In the genomic region with DNA sequence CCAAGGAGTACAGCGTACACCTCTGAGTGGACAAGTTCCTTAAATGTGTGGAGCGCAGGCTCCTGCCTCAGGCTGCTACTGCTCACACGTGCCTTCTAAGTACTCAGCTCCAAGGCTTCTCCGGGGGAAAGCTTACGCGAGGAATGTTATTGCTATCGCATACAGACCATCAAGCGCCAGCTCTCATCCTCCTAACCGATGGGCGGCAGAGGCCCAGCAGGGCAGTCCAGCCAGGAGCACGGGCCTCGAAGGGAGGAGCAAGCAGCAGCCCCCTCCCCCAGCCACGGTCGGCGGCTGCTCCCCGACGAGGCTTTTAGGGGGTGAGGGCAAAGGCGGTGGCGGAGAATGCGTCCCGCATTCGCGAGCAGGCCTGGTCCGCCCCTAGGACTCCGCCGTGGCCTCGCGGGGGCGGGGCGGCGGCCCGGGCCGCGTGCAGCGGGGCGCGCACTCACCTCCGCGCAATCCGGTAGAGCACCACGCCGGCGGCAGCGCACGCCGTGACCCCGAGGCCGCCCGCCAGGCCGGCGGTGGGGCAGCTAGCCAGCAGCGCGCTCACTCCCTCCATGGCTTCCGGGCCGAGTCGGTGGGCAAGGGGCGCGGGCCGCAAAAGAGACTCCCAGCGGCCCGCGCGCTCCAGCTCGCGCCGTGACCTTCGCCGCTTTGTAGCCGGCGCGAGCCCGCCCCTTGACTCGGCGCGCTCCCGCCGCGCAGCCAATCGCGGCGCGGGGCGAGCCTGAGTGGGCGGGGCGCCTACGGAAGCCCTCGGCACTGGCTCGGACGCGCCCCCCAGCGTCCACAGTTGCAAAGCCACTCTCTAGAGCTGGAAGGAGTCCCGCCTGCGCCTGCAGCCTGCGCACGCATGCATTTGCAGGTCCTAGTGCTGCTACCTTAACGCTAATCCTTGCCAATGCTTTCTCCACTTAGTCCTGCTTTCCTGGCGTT, we compare ENCODE assay signal across 8 mouse cellular contexts. TPM values are rescaled to one million over a fixed set of nuclear protein-coding genes. Genes with fewer than 3 reads are reported as not detected.
DNase-seq lines count a peak whose midpoint lies in the region; ATAC-seq and TF ChIP-seq lines count a peak whose summit lies in the region.

A gene (minus strand): TSS at position 662 of the 942 bp plus-strand sequence.

- peaks cover 14% of the 10 kb centered on the region; the same call in 1 of the 2 replicates for H3K36me3 ChIP-seq in heart, embryonic 10.5 days
- H3K36me3 ChIP-seq in kidney, embryonic 15.5 days, result peaks cover 7% of the 10 kb centered on the region

- DNase-seq in A20 (ENCODE audit: low read depth, low spot score) (peak; percentile 97), liver (peak; percentile 94)
- DNase-seq in heart, embryonic 10.5 days (ENCODE audit: low spot score), result peak; percentile 97
- DNase-seq in spleen, postnatal 4 days (ENCODE audit: low spot score in 2 of 2), result peak; percentile 94 to 98

- H3K27ac ChIP-seq in bone marrow macrophage, adult 2 months (ENCODE audit: insufficient read depth, low read depth, low read length), result no peak within 1 kb of the TSS
- H3K27ac ChIP-seq in embryonic fibroblast, embryonic 13.5 days (ENCODE audit: insufficient read depth, low read length), result no peak within 1 kb of the TSS
- H3K27ac ChIP-seq in heart, embryonic 10.5 days, result peak within 1 kb of the TSS; percentile 98
- H3K27ac ChIP-seq in kidney, embryonic 15.5 days, result peak within 1 kb of the TSS; percentile 85

- TF ChIP-seq CTCF in bone marrow macrophage, adult 2 months (IDR thresholded peaks at IDR 0.05; ENCODE audit: low read depth, low read length), result peak; percentile 15; the same call in 1 of the 2 replicates
- TF ChIP-seq CTCF in embryonic fibroblast, embryonic 13.5 days (IDR thresholded peaks at IDR 0.05; ENCODE audit: borderline replicate concordance, insufficient read depth, low read length), result peak; percentile 44; the same call in 1 of the 2 replicates

- H3K9me3 ChIP-seq in heart, embryonic 10.5 days, result no peaks in the 10 kb centered on the region
- no peaks in the 10 kb centered on the region for H3K9me3 ChIP-seq in kidney, embryonic 15.5 days (replicated peaks)

- no peak for TF ChIP-seq POLR2A in bone marrow macrophage, adult 2 months (IDR thresholded peaks at IDR 0.05; ENCODE audit: borderline replicate concordance, low read depth, low read length)
- no peak; the same call in 1 of the 2 replicates for TF ChIP-seq POLR2A in embryonic fibroblast, embryonic 13.5 days (IDR thresholded peaks at IDR 0.05; ENCODE audit: low read depth, low read length)

- H3K4me2 ChIP-seq in kidney, embryonic 15.5 days, result peak within 1 kb of the TSS; percentile 72

- peak; percentile 91 for ATAC-seq in kidney, embryonic 15.5 days (replicated peaks; ENCODE audit: low FRiP score)
- peak; percentile 88 for ATAC-seq in monocyte, adult 5-6 weeks (replicated peaks; ENCODE audit: insufficient number of reproducible peaks, low FRiP score, low TSS enrichment, poor library complexity, severe bottlenecking)

- under 1% methylated on average over 95 of the region's 97 CpGs for WGBS in heart, embryonic 10.5 days
- under 1% methylated on average over 81 of the region's 97 CpGs for WGBS in kidney, embryonic 15.5 days

- H3K27me3 ChIP-seq in heart, embryonic 10.5 days (ENCODE audit: insufficient read depth, poor library complexity, severe bottlenecking), result no peaks in the 10 kb centered on the region
- no peaks in the 10 kb centered on the region for H3K27me3 ChIP-seq in kidney, embryonic 15.5 days

- peak within 1 kb of the TSS; percentile 82 for H3K9ac ChIP-seq in kidney, embryonic 15.5 days

- H3K4me3 ChIP-seq in bone marrow macrophage, adult 2 months (ENCODE audit: insufficient read depth, low read length), result peak within 1 kb of the TSS; percentile 79
- peak within 1 kb of the TSS; percentile 66 for H3K4me3 ChIP-seq in embryonic fibroblast, embryonic 13.5 days (ENCODE audit: insufficient read depth, low read length)
- H3K4me3 ChIP-seq in heart, embryonic 10.5 days, result peak within 1 kb of the TSS; percentile 95
- H3K4me3 ChIP-seq in kidney, embryonic 15.5 days (replicated peaks), result peak within 1 kb of the TSS; percentile 81

- peaks cover 13% of the 10 kb centered on the region for H3K4me1 ChIP-seq in bone marrow macrophage, adult 2 months (ENCODE audit: control insufficient read depth, insufficient read depth, low read length)
- 0 out of 2 replicates have a peak, but pooled peaks cover 4% of the 10 kb centered on the region for H3K4me1 ChIP-seq in embryonic fibroblast, embryonic 13.5 days (ENCODE audit: control insufficient read depth, insufficient read depth, low read length)
- peaks cover 56% of the 10 kb centered on the region for H3K4me1 ChIP-seq in heart, embryonic 10.5 days
- peaks cover 50% of the 10 kb centered on the region for H3K4me1 ChIP-seq in kidney, embryonic 15.5 days

RNA-seq across cellular contexts. Expression of the gene that starts here (rescaled TPM):
- 1.9 and 3.6 TPM in 2 replicates for polyA plus RNA-seq in bone marrow macrophage, adult 2 months (2012; ENCODE audit: insufficient read depth, insufficient read length, missing spikeins)
- 14.6 and 19.6 TPM in 2 replicates for polyA plus RNA-seq in embryonic fibroblast, embryonic 13.5 days (2011; ENCODE audit: insufficient read length, low read depth, missing spikeins)
- 43.1 and 54.0 TPM in 2 replicates for polyA plus RNA-seq in heart, embryonic 10.5 days (2016; fragmentation: Nextera tagmentation; extraction: Ambion mirVana)
- polyA plus RNA-seq in kidney, embryonic 15.5 days (2015; fragmentation: Nextera tagmentation; extraction: Ambion mirVana), result 35.4 and 42.2 TPM in 2 replicates
- total RNA-seq in monocyte, adult 5-6 weeks (2017), result 2.9 to 5.3 TPM (median 3.1 TPM) in 3 replicates

Comparison
In these comparisons a context has a peak if more than half of its experiments do, and no peak if none do; other contexts are left out.
1. H3K27ac ChIP-seq: peak in heart, embryonic 10.5 days (single experiment) and kidney, embryonic 15.5 days (single experiment); none in bone marrow macrophage, adult 2 months (single experiment) and embryonic fibroblast, embryonic 13.5 days (single experiment).
2. Peak in every context shown above with its lines, with median percentiles within 50 percentile points of each other: DNase-seq and H3K4me3 ChIP-seq.